Mouse (Mus musculus) forebrain, embryonic 16.5 days (tissue): ENCODE measurements around the gene Prkd3. TPM values are rescaled to one million over a fixed set of nuclear protein-coding genes. Genes with fewer than 3 reads are reported as not detected.

Experiments
- ATAC-seq: fragments of 200-750 bp; cut with Nextera tagmentation; 2 replicates; pipeline ENCODE4 v1.8.0; 2017; ENCODE audit warnings: mild to moderate bottlenecking, moderate library complexity
- H3K27ac ChIP-seq: fragments of 300-500 bp; sonication (generic); 2 replicates; pipeline ENCODE4 v1.5.1; 2014; ENCODE audit warnings: low read length, control low read depth
- H3K27me3 ChIP-seq: fragments of 300-500 bp; sonication (generic); replicated peaks from 2 replicates; pipeline ENCODE4 v1.6.1; 2014; ENCODE audit warnings: low read length; ENCODE audit not compliant: control insufficient read depth, insufficient read depth
- H3K36me3 ChIP-seq: fragments of 300-500 bp; sonication (generic); 2 replicates; pipeline ENCODE4 v1.6.1; 2014; ENCODE audit not compliant: control insufficient read depth, insufficient read depth
- H3K4me1 ChIP-seq: fragments of 300-500 bp; sonication (generic); replicated peaks from 2 replicates; pipeline ENCODE4 v1.6.1; 2014; ENCODE audit warnings: low read length; ENCODE audit not compliant: control insufficient read depth, insufficient read depth
- H3K4me2 ChIP-seq: fragments of 300-500 bp; sonication (generic); 2 replicates; pipeline ENCODE4 v1.6.1; 2014; ENCODE audit warnings: mild to moderate bottlenecking, low read length, control low read depth
- H3K4me3 ChIP-seq: fragments of 300-500 bp; sonication (generic); replicated peaks from 2 replicates; pipeline ENCODE4 v1.5.1; 2014; ENCODE audit warnings: mild to moderate bottlenecking, low read length, control low read depth
- H3K9ac ChIP-seq: fragments of 300-500 bp; sonication (generic); replicated peaks from 2 replicates; pipeline ENCODE4 v1.6.1; 2014; ENCODE audit warnings: low read depth, low read length, control low read depth
- H3K9me3 ChIP-seq: fragments of 300-500 bp; sonication (generic); 2 replicates; pipeline ENCODE4 v1.6.1; 2016; ENCODE audit warnings: low read length; ENCODE audit not compliant: control insufficient read depth
- WGBS: fragments of 180-500 bp; shearing (Covaris S2); extraction: QIAGEN DNeasy Blood & Tissue Kit; methylation state at CpG from one replicate; pipeline ENCODE4 v1.1.7; 2014; 5-methylcytosine and 5-hydroxymethylcytosine counted together
- polyA plus RNA-seq: library from polyadenylated mRNA; unstranded; fragments of >200 nt; fragmentation: Nextera tagmentation; extraction: Ambion mirVana; gene quantifications from 2 replicates; pipeline ENCODE4 v1.2.1, GENCODE M21; 2015

The Prkd3 gene
- polyA plus RNA-seq: 27.0 and 36.6 TPM in 2 replicates

- H3K4me3 ChIP-seq: peak within 1 kb of the TSS; percentile 84
- peak within 1 kb of the TSS; percentile 80 for H3K9ac ChIP-seq
- H3K9me3 ChIP-seq: no peaks in the 10 kb centered on the region
- under 1% methylated on average over 93 of the region's 113 CpGs for WGBS
- peak within 1 kb of the TSS; percentile 75 for H3K4me2 ChIP-seq
- no peaks in the 10 kb centered on the region for H3K36me3 ChIP-seq
- H3K27me3 ChIP-seq: peaks cover 2% of the 10 kb centered on the region; the same call in 1 of the 2 replicates
- ATAC-seq: peak; percentile 94
- H3K4me1 ChIP-seq: peaks cover 20% of the 10 kb centered on the region
- peak within 1 kb of the TSS; percentile 65 for H3K27ac ChIP-seq
Observed at GRCm38 (mm10) chr17:79020208-79020983, at the start of gene Prkd3. Gene Prkd3, minus strand, starts transcription at chr17:79020816.

GRCm38 (mm10) chr17:79069766-79070480, 49.3 kb upstream of the Prkd3 start:
- Histone ChIP-seq H3K4me3 (no peak overlapping the region), H3K9me3 (no peaks in the 10 kb centered on the region), H3K9ac (no peak overlapping the region), H3K27me3 (no peaks in the 10 kb centered on the region), H3K4me2 (no peak overlapping the region), H3K27ac (no peak overlapping the region), H3K36me3 (no peaks in the 10 kb centered on the region), H3K4me1 (no peaks in the 10 kb centered on the region)
- WGBS: 77% methylated on average over 14 of the region's 14 CpGs
- no peak; the same call in 1 of the 2 replicates for ATAC-seq

GRCm38 (mm10) chr17:79069019-79069418, 48.4 kb upstream of the Prkd3 start:
- H3K4me1 ChIP-seq: no peaks in the 10 kb centered on the region

GRCm38 (mm10) chr17:79068581-79068980, 48.0 kb upstream of the Prkd3 start:
- Histone ChIP-seq H3K9me3 (no peaks in the 10 kb centered on the region), H3K36me3 (no peaks in the 10 kb centered on the region), H3K4me3 (no peak overlapping the region), H3K27ac (no peak overlapping the region), H3K4me2 (no peak overlapping the region), H3K27me3 (no peaks in the 10 kb centered on the region), H3K9ac (no peak overlapping the region), H3K4me1 (no peaks in the 10 kb centered on the region)
- 66% methylated on average over 7 of the region's 7 CpGs for WGBS
- no peak for ATAC-seq

More at GRCm38 (mm10) chr17:79069019-79069418, 48.4 kb upstream of the Prkd3 start:
- Histone ChIP-seq H3K4me2 (no peak overlapping the region), H3K36me3 (no peaks in the 10 kb centered on the region), H3K4me3 (no peak overlapping the region), H3K9me3 (no peaks in the 10 kb centered on the region), H3K27me3 (no peaks in the 10 kb centered on the region), H3K27ac (no peak overlapping the region), H3K9ac (no peak overlapping the region)
- ATAC-seq: no peak
- 31% methylated on average over 4 of the region's 4 CpGs for WGBS

- Histone ChIP-seq H3K27me3 (no peaks in the 10 kb centered on the region), H3K36me3 (no peaks in the 10 kb centered on the region), H3K4me2 (no peak overlapping the region), H3K4me3 (no peak overlapping the region), H3K4me1 (no peaks in the 10 kb centered on the region), H3K9me3 (no peaks in the 10 kb centered on the region), H3K27ac (no peak overlapping the region), H3K9ac (no peak overlapping the region)
- 89% methylated on average over 1 of the region's 1 CpGs for WGBS
- ATAC-seq: no peak
Observed at GRCm38 (mm10) chr17:79064250-79064649, 43.6 kb upstream of the Prkd3 start.

- H3K4me1 ChIP-seq: no peaks in the 10 kb centered on the region
- no peak overlapping the region for H3K9ac ChIP-seq
- H3K27ac ChIP-seq: no peak overlapping the region
- no peaks in the 10 kb centered on the region for H3K27me3 ChIP-seq
- 66% methylated on average over 5 of the region's 5 CpGs for WGBS
- ATAC-seq: no peak
- no peaks in the 10 kb centered on the region for H3K36me3 ChIP-seq
- H3K4me3 ChIP-seq: no peak overlapping the region
- H3K4me2 ChIP-seq: no peak overlapping the region
- H3K9me3 ChIP-seq: no peaks in the 10 kb centered on the region
Observed at GRCm38 (mm10) chr17:79060221-79060620, 39.6 kb upstream of the Prkd3 start.

GRCm38 (mm10) chr17:79058271-79058670, 37.7 kb upstream of the Prkd3 start:
- no peak overlapping the region for H3K4me3 ChIP-seq
- H3K27ac ChIP-seq: no peak overlapping the region
- H3K9ac ChIP-seq: no peak overlapping the region
- no peaks in the 10 kb centered on the region; the same call in 1 of the 2 replicates for H3K27me3 ChIP-seq
- H3K4me2 ChIP-seq: no peak overlapping the region
- H3K36me3 ChIP-seq: no peaks in the 10 kb centered on the region
- 59% methylated on average over 6 of the region's 6 CpGs for WGBS
- H3K9me3 ChIP-seq: no peaks in the 10 kb centered on the region
- H3K4me1 ChIP-seq: 0 out of 2 replicates have a peak, but pooled peaks cover under 1% of the 10 kb centered on the region
- no peak for ATAC-seq

GRCm38 (mm10) chr17:79052088-79052812, 31.6 kb upstream of the Prkd3 start:
- WGBS: under 1% methylated on average over 45 of the region's 45 CpGs
- Histone ChIP-seq H3K9me3 (no peaks in the 10 kb centered on the region), H3K27me3 (no peaks in the 10 kb centered on the region; the same call in 1 of the 2 replicates), H3K4me3 (peak overlapping the region; percentile 65), H3K4me1 (0 out of 2 replicates have a peak, but pooled peaks cover 2% of the 10 kb centered on the region), H3K36me3 (no peaks in the 10 kb centered on the region), H3K4me2 (peak overlapping the region; percentile 89), H3K27ac (peak overlapping the region; percentile 68), H3K9ac (peak overlapping the region; percentile 63)
- ATAC-seq: peak; percentile 97

GRCm38 (mm10) chr17:79051606-79052005, 31.0 kb upstream of the Prkd3 start, which contains the start of gene Qpct:
Gene Qpct, plus strand, starts transcription at chr17:79051906.
- WGBS: 77% methylated on average over 4 of the region's 4 CpGs
- Histone ChIP-seq H3K4me2 (peak within 1 kb of the TSS; percentile 89), H3K4me1 (0 out of 2 replicates have a peak, but pooled peaks cover 2% of the 10 kb centered on the region), H3K36me3 (no peaks in the 10 kb centered on the region), H3K9me3 (no peaks in the 10 kb centered on the region), H3K9ac (peak within 1 kb of the TSS; percentile 63), H3K27ac (peak within 1 kb of the TSS; percentile 68), H3K27me3 (no peaks in the 10 kb centered on the region; the same call in 1 of the 2 replicates), H3K4me3 (peak within 1 kb of the TSS; percentile 65)
- ATAC-seq: no peak
